Mouse (Mus musculus) cortical plate, adult 2 months (tissue): Measurements from ENCODE around the gene Sall1.

Experiments
- CTCF ChIP-seq: fragments of 200-500 bp; IDR thresholded peaks from 2 replicates; pipeline ENCODE4 v1.5.1; 2011; ENCODE audit warnings: mild to moderate bottlenecking, control low read depth, low read length; ENCODE audit not compliant: insufficient read depth; ENCODE audit errors: extremely low read depth
- POLR2A ChIP-seq: fragments of 200-500 bp; IDR thresholded peaks from 2 replicates; pipeline ENCODE4 v1.6.1; 2011; ENCODE audit warnings: mild to moderate bottlenecking, low read length, control low read depth; ENCODE audit not compliant: insufficient read depth; ENCODE audit errors: extremely low read depth

GRCm38 (mm10) chr8:89064042-89064441 is 20.1 kb upstream of the Sall1 start:
- TF ChIP-seq POLR2A, result no peak
- no peak for TF ChIP-seq CTCF
